Mouse (Mus musculus): ENCODE results near the gene Wars. TPM values are rescaled to one million over a fixed set of nuclear protein-coding genes. Genes with fewer than 3 reads are reported as not detected.
A peak's percentile ranks its signal among the peaks of the same experiment; 100 is the strongest.

Gene Wars
- polyA plus RNA-seq, 2 experiments from 2014 or later: 52.8 to 85.9 TPM

GRCm38 (mm10) chr12:108906398-108906797, 12.4 kb upstream of the Wars start:
- no peak for ATAC-seq

GRCm38 (mm10) chr12:108905620-108906302, 11.8 kb upstream of the Wars start:
- no peak for ATAC-seq

GRCm38 (mm10) chr12:108904276-108904653, 10.3 kb upstream of the Wars start:
- ATAC-seq: no peak

- ATAC-seq: no peak
Observed at GRCm38 (mm10) chr12:108903600-108904275, 9.8 kb upstream of the Wars start.

GRCm38 (mm10) chr12:108902940-108903339, 9.0 kb upstream of the Wars start:
- ATAC-seq: peak; percentile 77

GRCm38 (mm10) chr12:108901346-108901745, 7.4 kb upstream of the Wars start:
- no peak for ATAC-seq

GRCm38 (mm10) chr12:108896006-108896405, 2.0 kb upstream of the Wars start:
- no peak for ATAC-seq

- no peak for ATAC-seq
Observed at GRCm38 (mm10) chr12:108894432-108894816, 450 bp upstream of the Wars start.

GRCm38 (mm10) chr12:108892989-108893714, 822 bp downstream of the Wars start, which contains the start of gene Wdr25:
TSS of gene Wdr25 (plus strand) at chr12:108893631.
- ATAC-seq: peak; percentile 31

GRCm38 (mm10) chr12:108888632-108889031, 5.3 kb downstream of the Wars start:
- no peak for ATAC-seq

- no peak for ATAC-seq
Observed at GRCm38 (mm10) chr12:108887077-108887476, 6.9 kb downstream of the Wars start.

GRCm38 (mm10) chr12:108885906-108886305, 8.1 kb downstream of the Wars start:
- ATAC-seq: no peak

GRCm38 (mm10) chr12:108882776-108883175, 11.2 kb downstream of the Wars start:
- no peak for ATAC-seq

GRCm38 (mm10) chr12:108881192-108881591, 12.8 kb downstream of the Wars start:
- ATAC-seq: no peak

GRCm38 (mm10) chr12:108880606-108881005, 13.4 kb downstream of the Wars start:
- ATAC-seq: no peak

GRCm38 (mm10) chr12:108879138-108879537, 14.8 kb downstream of the Wars start:
- ATAC-seq: no peak

GRCm38 (mm10) chr12:108873122-108873521, 20.9 kb downstream of the Wars start:
- no peak for ATAC-seq

GRCm38 (mm10) chr12:108869575-108869974, 24.4 kb downstream of the Wars start:
- ATAC-seq: no peak

- ATAC-seq: no peak
Observed at GRCm38 (mm10) chr12:108865007-108865494, 28.9 kb downstream of the Wars start.

GRCm38 (mm10) chr12:108858486-108858885, 35.5 kb downstream of the Wars start:
- no peak for ATAC-seq

GRCm38 (mm10) chr12:108857589-108858184, 36.3 kb downstream of the Wars start:
- ATAC-seq: no peak

GRCm38 (mm10) chr12:108857109-108857508, 36.9 kb downstream of the Wars start:
- no peak for ATAC-seq

GRCm38 (mm10) chr12:108856186-108856585, 37.8 kb downstream of the Wars start:
- no peak for ATAC-seq

All from CD4-positive, CD25-positive, alpha-beta regulatory T cell, adult 4 months (primary cell).